Mouse (Mus musculus): ENCODE data around the gene Bhlhe40. TPM values are rescaled to one million over a fixed set of nuclear protein-coding genes. Genes with fewer than 3 reads are reported as not detected.

The Bhlhe40 gene
- polyA plus RNA-seq, 1 experiment from 2014 or later: 78.9 TPM

DNA sequence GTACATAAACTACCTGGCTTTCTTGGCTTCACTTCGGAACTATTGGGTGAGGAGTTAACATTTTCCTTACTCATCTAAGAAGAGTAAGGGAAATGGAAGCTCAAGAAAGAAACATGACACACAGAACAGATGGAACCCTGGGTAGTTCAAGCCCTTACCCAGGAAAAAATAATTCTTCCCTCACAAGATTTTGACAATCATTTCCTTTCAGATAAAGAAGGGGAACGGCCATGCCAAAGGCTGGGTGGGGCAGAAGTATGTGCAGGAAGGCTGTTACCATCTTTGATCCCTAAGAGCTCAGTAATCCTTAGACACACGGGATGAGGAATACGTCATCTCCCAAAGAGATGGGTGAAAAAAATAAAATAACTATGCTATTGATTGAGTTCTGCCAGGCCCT lies 20.7 kb downstream of the Bhlhe40 start:
- Histone ChIP-seq H3K4me1 (replicated peaks; ENCODE audit: control insufficient read depth, insufficient read depth, low read length) (peaks cover 6% of the 10 kb centered on the region; the same call in 1 of the 2 replicates), H3K4me2 (replicated peaks; ENCODE audit: low read depth) (no peak overlapping the region), H3K27ac (ENCODE audit: low read depth, low read length) (no peak overlapping the region), H3K36me3 (ENCODE audit: control insufficient read depth, insufficient read depth) (no peaks in the 10 kb centered on the region), H3K9me3 (ENCODE audit: control insufficient read depth) (no peaks in the 10 kb centered on the region), H3K9ac (ENCODE audit: low read depth, low read length) (no peak overlapping the region), H3K4me3 (ENCODE audit: low read depth, low read length) (no peak overlapping the region), H3K27me3 (replicated peaks; ENCODE audit: control insufficient read depth, insufficient read depth, low read length) (no peaks in the 10 kb centered on the region)
- 49% methylated on average over 4 of the region's 4 CpGs for WGBS
- no peak for TF ChIP-seq CTCF (IDR thresholded peaks at IDR 0.05; ENCODE audit: low read depth)
- ATAC-seq: no peak

DNA sequence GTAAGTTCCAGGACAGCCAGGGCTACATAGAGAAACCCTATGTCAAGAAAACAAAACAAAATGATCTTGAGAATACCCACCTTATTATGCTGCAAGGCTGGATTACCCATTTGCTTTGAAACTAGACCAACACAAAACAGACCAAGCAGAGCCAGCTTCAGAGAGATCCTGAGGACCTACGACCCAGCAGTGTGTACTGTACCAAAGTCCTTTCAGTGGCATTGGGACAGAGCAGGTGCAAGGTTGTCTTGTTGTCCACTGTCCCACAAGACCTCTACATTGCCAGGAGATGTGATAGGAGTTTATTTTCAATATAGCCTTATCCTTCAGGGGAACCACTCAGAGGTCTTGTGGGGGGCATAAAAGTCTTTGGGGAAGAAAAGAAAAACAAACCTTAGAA lies 22.7 kb downstream of the Bhlhe40 start:
- no peaks in the 10 kb centered on the region for H3K27me3 ChIP-seq (replicated peaks; ENCODE audit: control insufficient read depth, insufficient read depth, low read length)
- H3K4me3 ChIP-seq (ENCODE audit: low read depth, low read length): no peak overlapping the region
- H3K27ac ChIP-seq (ENCODE audit: low read depth, low read length): no peak overlapping the region
- TF ChIP-seq CTCF (IDR thresholded peaks at IDR 0.05; ENCODE audit: low read depth): no peak
- no peaks in the 10 kb centered on the region for H3K36me3 ChIP-seq (ENCODE audit: control insufficient read depth, insufficient read depth)
- H3K9me3 ChIP-seq (ENCODE audit: control insufficient read depth): no peaks in the 10 kb centered on the region
- no peak for ATAC-seq
- no peak overlapping the region for H3K9ac ChIP-seq (ENCODE audit: low read depth, low read length)
- no peaks in the 10 kb centered on the region for H3K4me1 ChIP-seq (replicated peaks; ENCODE audit: control insufficient read depth, insufficient read depth, low read length)
- no peak overlapping the region for H3K4me2 ChIP-seq (replicated peaks; ENCODE audit: low read depth)
- WGBS: 81% methylated on average over 1 of the region's 1 CpGs

DNA sequence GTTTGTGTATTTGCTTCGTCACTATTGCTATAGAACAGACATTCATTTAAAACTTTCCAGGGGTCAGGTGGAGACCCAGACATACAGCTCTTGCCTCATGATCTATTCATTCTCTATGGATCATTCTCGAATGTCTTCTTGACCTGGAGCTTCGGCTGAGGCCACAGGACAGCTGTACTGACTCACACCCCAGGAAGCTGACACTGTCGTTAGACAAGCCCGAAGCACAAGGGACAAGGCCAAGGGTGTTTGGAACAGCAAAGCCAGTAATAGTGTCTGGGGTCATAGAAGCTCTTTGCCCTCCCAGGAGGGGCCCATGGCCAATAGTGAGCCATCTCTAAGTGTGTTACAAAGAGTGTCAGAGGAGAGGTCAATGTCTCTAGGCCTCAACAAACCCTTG lies 24.0 kb downstream of the Bhlhe40 start:
- Histone ChIP-seq H3K4me2 (replicated peaks; ENCODE audit: low read depth) (no peak overlapping the region), H3K4me3 (ENCODE audit: low read depth, low read length) (no peak overlapping the region), H3K9ac (ENCODE audit: low read depth, low read length) (no peak overlapping the region), H3K36me3 (ENCODE audit: control insufficient read depth, insufficient read depth) (no peaks in the 10 kb centered on the region), H3K27ac (ENCODE audit: low read depth, low read length) (no peak overlapping the region), H3K4me1 (replicated peaks; ENCODE audit: control insufficient read depth, insufficient read depth, low read length) (no peaks in the 10 kb centered on the region), H3K9me3 (ENCODE audit: control insufficient read depth) (no peaks in the 10 kb centered on the region), H3K27me3 (replicated peaks; ENCODE audit: control insufficient read depth, insufficient read depth, low read length) (no peaks in the 10 kb centered on the region)
- no peak for TF ChIP-seq CTCF (IDR thresholded peaks at IDR 0.05; ENCODE audit: low read depth)
- no peak for ATAC-seq
- WGBS: 76% methylated on average over 5 of the region's 5 CpGs

DNA sequence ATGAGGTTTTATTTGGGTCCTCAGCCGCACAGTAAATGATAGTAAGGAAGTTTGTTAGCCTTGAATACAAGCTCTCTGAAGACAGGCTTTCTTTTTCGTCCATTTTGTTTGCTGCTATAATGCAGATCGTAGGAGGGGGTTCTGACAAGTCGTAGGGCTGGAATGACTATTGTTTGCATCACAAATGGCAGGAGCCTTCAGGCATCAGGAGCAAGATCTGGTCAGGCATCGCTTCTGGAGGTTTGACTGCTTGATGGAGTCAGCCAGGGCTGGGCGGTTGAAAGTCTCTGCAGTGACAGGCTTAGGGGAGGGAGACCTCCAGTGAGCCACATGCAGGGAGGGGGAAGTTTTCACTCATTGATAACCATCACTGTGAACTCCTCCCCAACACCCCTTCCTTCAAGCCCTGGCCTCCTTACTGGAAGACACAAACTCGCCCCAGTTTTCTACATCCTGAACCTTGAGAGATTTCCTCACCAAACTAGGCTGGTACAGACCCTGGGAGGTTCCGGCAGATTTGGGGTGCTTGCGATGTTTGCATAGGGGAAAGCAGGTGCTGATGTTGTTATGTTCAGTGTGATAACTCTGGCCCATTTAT lies 25.4 kb downstream of the Bhlhe40 start:
- Histone ChIP-seq H3K4me3 (ENCODE audit: low read depth, low read length) (no peak overlapping the region), H3K27ac (ENCODE audit: low read depth, low read length) (no peak overlapping the region)
- TF ChIP-seq CTCF (IDR thresholded peaks at IDR 0.05; ENCODE audit: low read depth): no peak

DNA sequence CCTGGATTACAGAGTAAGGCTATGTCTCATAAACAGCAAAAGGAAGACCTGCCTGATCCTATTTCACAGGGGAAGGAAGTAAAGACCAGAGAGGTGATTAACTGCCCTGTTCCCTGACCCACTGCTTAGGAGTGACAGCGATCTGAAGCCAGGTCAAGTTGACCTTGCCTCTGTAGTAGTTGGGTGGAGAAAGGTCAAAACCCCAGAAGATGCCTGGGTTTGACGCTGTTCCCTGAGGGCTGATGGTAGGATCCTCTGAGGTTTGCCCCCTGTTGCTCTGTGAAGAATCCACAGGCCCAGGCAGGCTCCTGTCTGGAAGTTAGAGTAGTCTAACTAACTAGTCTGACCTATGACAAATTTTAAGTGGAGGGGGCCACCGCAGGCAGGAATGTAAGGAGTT lies 26.5 kb downstream of the Bhlhe40 start:
- no peak overlapping the region for H3K4me3 ChIP-seq (ENCODE audit: low read depth, low read length)
- no peak overlapping the region for H3K9ac ChIP-seq (ENCODE audit: low read depth, low read length)
- H3K9me3 ChIP-seq (ENCODE audit: control insufficient read depth): no peaks in the 10 kb centered on the region
- no peaks in the 10 kb centered on the region for H3K4me1 ChIP-seq (replicated peaks; ENCODE audit: control insufficient read depth, insufficient read depth, low read length)
- TF ChIP-seq CTCF (IDR thresholded peaks at IDR 0.05; ENCODE audit: low read depth): no peak
- no peak overlapping the region for H3K27ac ChIP-seq (ENCODE audit: low read depth, low read length)
- H3K27me3 ChIP-seq (replicated peaks; ENCODE audit: control insufficient read depth, insufficient read depth, low read length): no peaks in the 10 kb centered on the region
- H3K4me2 ChIP-seq (replicated peaks; ENCODE audit: low read depth): no peak overlapping the region
- H3K36me3 ChIP-seq (ENCODE audit: control insufficient read depth, insufficient read depth): no peaks in the 10 kb centered on the region
- ATAC-seq: no peak
- 81% methylated on average over 3 of the region's 3 CpGs for WGBS

More for the DNA sequence above, 25.4 kb downstream of the Bhlhe40 start:
- ATAC-seq: no peak
- Histone ChIP-seq H3K4me2 (replicated peaks; ENCODE audit: low read depth) (no peak overlapping the region), H3K36me3 (ENCODE audit: control insufficient read depth, insufficient read depth) (no peaks in the 10 kb centered on the region), H3K9me3 (ENCODE audit: control insufficient read depth) (no peaks in the 10 kb centered on the region), H3K4me1 (replicated peaks; ENCODE audit: control insufficient read depth, insufficient read depth, low read length) (no peaks in the 10 kb centered on the region), H3K27me3 (replicated peaks; ENCODE audit: control insufficient read depth, insufficient read depth, low read length) (no peaks in the 10 kb centered on the region), H3K9ac (ENCODE audit: low read depth, low read length) (no peak overlapping the region)
- WGBS: 74% methylated on average over 9 of the region's 9 CpGs

DNA sequence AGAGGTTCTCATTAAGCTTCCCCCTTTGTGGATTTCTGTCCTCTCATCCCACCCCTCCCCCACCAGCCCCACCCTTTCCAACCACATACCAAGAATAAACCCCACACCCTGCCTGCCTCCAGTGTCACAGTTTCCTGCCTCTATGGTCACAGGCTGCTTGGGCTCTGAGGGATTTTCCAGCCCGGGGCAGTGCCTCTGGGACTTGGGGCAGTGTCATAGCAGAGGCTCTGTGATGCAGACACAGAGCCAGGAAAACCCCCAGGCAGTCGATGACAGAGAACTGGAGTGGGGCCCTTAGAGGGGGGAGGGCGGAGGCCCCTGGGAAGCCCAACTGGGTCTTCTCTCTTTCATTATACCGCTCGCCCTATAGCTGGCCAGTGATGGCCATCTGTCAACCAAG lies 27.9 kb downstream of the Bhlhe40 start:
- Histone ChIP-seq H3K4me3 (ENCODE audit: low read depth, low read length) (no peak overlapping the region), H3K9ac (ENCODE audit: low read depth, low read length) (no peak overlapping the region), H3K9me3 (ENCODE audit: control insufficient read depth) (no peaks in the 10 kb centered on the region), H3K4me1 (replicated peaks; ENCODE audit: control insufficient read depth, insufficient read depth, low read length) (no peaks in the 10 kb centered on the region), H3K27me3 (replicated peaks; ENCODE audit: control insufficient read depth, insufficient read depth, low read length) (no peaks in the 10 kb centered on the region), H3K36me3 (ENCODE audit: control insufficient read depth, insufficient read depth) (no peaks in the 10 kb centered on the region), H3K4me2 (replicated peaks; ENCODE audit: low read depth) (no peak overlapping the region), H3K27ac (ENCODE audit: low read depth, low read length) (no peak overlapping the region)
- no peak for ATAC-seq
- TF ChIP-seq CTCF (IDR thresholded peaks at IDR 0.05; ENCODE audit: low read depth): no peak
- 63% methylated on average over 5 of the region's 5 CpGs for WGBS

DNA sequence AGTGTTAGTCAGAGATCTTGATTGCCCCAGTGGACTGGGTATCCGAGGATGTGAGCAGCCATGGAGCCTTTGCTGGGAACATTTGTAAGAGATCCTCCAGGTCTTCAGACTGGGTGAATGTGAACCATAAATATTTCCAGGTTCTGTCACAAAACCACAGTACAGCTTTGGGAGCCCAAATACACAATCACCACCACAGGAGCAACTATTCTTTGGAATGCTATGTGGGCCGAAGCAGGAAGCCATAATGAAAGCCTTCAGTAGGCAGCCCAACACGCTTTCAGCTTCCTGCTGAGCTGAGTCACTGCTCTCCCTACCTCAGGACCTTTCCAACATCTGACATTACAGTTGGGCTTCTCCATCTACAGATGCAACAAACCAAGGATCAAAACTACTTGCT lies 32.6 kb downstream of the Bhlhe40 start:
- Histone ChIP-seq H3K27ac (ENCODE audit: low read depth, low read length) (no peak overlapping the region), H3K9me3 (ENCODE audit: control insufficient read depth) (no peaks in the 10 kb centered on the region), H3K36me3 (ENCODE audit: control insufficient read depth, insufficient read depth) (no peaks in the 10 kb centered on the region), H3K27me3 (replicated peaks; ENCODE audit: control insufficient read depth, insufficient read depth, low read length) (no peaks in the 10 kb centered on the region), H3K9ac (ENCODE audit: low read depth, low read length) (no peak overlapping the region), H3K4me1 (replicated peaks; ENCODE audit: control insufficient read depth, insufficient read depth, low read length) (no peaks in the 10 kb centered on the region), H3K4me2 (replicated peaks; ENCODE audit: low read depth) (no peak overlapping the region), H3K4me3 (ENCODE audit: low read depth, low read length) (no peak overlapping the region)
- TF ChIP-seq CTCF (IDR thresholded peaks at IDR 0.05; ENCODE audit: low read depth): no peak
- ATAC-seq: no peak
- WGBS: 64% methylated on average over 3 of the region's 3 CpGs
